Mouse (Mus musculus) gastrocnemius, postnatal 25 days (tissue): ENCODE measurements around the gene Prdm10. TPM values are rescaled to one million over a fixed set of nuclear protein-coding genes. Genes with fewer than 3 reads are reported as not detected.
A peak's percentile ranks its signal among the peaks of the same experiment; 100 is the strongest.

Source experiments
- DNase-seq: peaks from one replicate; pipeline ENCODE4 v3.0.0; 2022
- total RNA-seq, 2 experiments: library from RNA; stranded (reverse); gene quantifications; 1 replicate in 1 of 2; 2 replicates in 1 of 2; pipeline ENCODE4 v1.2.3; 2021

Prdm10 gene
- total RNA-seq, 2 experiments from 2014 or later, result 3.0 to 3.7 TPM

DNA sequence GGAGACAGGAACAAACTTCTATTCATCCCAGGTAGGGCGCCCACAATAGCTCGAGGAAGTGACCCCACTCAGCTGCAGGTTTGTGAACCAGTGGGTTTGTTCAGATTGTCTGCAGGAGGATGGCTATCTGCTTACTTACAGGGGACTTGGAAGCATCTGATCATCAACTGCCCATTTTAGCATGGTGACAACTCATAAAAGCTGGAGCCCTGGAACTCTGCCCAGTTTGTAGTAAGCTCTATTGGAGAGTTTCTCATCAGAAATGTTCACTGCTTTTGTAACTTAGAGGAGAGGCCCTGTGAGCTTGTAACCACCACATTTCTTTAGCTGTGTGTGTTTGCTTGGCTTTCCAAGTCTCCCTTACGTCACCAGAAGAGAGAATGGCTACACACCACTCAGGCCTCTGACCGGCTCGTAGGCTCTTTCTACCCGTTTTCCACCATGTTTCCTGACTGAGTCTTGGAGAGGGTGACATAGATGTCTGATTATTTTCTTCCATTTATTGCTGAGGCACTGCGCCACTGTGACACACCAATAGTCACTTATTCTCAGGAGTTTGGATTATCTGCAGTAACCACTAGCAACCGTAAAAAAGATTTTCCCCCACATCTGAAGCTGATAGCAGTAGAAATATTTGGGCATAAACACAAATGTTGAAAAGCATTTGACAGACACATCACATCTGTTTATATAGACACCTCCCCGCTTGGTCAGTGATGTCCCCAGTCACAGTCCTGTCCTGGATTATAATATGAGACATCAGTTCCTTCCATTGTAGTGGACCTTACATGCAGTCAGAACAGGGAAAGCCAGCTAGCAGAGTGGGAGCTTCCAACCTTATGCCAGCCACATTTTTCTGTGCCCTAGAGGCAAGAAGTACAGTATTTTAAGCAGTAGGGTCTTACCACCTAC is 83.6 kb downstream of the Prdm10 start:
- DNase-seq, result no peak

DNA sequence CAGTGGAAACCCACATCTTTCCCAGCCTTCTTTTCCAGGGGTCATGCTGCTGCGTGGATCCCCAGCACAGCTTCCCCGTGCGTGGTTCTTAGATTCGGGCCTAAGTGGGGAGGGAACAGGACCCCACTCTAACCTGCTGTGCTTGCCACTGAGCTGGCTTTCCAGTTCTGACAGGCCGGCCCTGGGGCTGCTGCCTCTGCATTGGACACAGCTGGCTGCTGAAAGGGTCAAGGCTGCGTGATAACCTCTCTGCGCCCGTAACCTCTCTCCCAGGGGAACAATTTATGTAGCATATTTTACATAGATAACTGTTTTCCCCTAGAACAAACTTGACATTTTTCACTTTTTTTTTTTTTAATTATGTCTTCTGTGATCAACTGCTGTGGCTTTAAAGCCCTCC is 84.7 kb downstream of the Prdm10 start:
- no peak for DNase-seq

DNA sequence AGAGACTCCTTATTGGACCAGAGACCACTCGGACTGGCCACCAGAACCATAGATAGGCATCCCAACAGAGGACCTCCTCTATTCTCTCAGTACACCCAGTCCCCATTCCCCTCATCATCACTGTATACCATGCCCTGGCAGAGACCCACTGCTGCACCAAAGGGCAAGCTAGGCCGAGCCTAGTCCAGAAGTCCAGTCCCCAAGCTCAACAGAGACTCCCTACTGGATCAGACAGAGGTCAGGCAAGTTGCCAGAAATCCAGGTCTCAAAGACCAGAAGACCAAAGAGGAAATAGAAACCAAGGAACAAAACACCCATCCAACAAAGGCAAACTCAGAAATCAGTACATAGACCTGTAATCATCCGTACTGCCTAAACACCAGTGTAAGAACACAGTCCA is 91.4 kb downstream of the Prdm10 start:
- no peak for DNase-seq

- no peak for DNase-seq
Measured at GRCm38 (mm10) chr9:31376661-31377060, 96.3 kb downstream of the Prdm10 start.

DNA sequence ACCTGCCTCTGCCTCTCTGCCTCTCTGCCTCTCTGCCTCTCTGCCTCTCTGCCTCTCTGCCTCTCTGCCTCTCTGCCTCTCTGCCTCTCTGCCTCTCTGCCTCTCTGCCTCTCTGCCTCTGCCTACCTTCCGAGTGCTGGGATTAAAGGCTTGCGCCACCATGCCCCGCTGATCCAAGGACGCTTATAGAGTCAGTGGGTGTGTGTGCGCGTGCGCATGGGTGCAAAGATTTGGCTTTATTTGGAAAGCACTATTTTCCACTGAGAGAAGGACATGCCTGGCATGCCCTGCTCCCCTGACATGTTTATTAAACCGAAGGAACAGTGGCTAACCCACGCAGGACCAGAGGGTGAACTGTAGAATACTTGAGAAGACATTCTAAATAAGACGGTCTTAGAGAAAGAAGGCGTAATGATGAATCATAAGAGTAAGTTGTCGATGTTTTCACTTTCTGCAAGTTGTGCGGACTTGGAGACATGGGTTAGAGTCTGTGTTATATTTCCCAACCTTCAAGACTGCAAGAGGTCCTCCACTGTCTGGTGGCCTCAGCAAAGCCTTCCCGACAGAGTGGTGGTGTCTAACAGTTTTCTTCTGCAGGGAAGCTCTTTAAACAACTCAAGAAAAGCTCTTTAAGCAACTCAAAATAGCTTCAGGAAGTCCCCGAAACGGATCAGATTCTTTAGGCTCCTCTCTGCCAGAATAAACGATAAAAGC is 104.6 kb downstream of the Prdm10 start:
- no peak for DNase-seq

- no peak for DNase-seq
Measured at GRCm38 (mm10) chr9:31385500-31385869, 105.1 kb downstream of the Prdm10 start.

- peak; percentile 93 for DNase-seq
Measured at GRCm38 (mm10) chr9:31385947-31386354, 105.6 kb downstream of the Prdm10 start, which contains the start of gene Nfrkb. Gene Nfrkb (plus strand): TSS chr9:31386192.

GRCm38 (mm10) chr9:31386368-31387180 is 106.2 kb downstream of the Prdm10 start:
- DNase-seq, result no peak

GRCm38 (mm10) chr9:31387206-31387605 is 106.9 kb downstream of the Prdm10 start:
- DNase-seq, result no peak

- DNase-seq, result peak; percentile 16
Measured at GRCm38 (mm10) chr9:31400441-31400840, 120.1 kb downstream of the Prdm10 start.

- no peak for DNase-seq
Measured at GRCm38 (mm10) chr9:31404311-31404710, 124.0 kb downstream of the Prdm10 start.

GRCm38 (mm10) chr9:31405217-31405616 is 124.9 kb downstream of the Prdm10 start:
- no peak for DNase-seq

DNA sequence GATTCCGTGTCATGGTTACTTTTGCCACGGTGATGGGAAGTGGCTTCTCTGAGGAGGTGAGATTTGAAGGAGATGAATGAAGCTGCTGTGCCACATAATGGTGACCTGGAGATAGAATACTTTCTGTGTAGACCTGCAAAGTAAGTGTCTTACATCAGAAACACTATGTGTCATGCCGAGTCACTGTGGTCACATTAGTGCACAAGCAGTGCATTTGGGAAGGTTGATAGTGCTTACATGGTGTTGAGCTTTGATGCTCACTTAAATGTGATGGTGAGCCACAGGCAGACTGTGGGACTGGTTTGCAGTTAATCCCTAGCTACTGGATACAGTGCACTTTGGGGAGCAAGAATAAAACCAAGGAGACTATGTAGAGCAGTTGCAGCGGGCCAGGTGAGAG is 131.8 kb downstream of the Prdm10 start:
- DNase-seq, result no peak

DNA sequence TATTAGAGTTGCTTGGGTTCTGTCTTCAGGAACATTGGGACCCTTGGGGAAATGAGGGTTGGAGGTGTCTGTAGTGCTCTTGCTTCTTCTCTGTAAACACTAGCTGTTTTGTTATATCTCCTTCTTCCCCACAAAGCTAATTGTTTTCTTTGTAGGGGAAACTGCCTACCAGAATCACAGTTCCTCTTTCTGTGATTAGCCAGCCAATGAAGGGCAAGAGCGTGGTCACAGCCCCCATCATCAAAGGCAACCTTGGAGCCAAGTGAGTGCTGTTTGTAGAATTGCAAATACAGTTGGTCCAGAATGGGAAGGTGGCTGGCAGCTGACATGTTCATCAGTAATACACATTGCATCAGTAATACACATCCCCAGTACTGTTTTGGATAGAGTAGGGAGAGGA is 138.5 kb downstream of the Prdm10 start:
- no peak for DNase-seq

DNA sequence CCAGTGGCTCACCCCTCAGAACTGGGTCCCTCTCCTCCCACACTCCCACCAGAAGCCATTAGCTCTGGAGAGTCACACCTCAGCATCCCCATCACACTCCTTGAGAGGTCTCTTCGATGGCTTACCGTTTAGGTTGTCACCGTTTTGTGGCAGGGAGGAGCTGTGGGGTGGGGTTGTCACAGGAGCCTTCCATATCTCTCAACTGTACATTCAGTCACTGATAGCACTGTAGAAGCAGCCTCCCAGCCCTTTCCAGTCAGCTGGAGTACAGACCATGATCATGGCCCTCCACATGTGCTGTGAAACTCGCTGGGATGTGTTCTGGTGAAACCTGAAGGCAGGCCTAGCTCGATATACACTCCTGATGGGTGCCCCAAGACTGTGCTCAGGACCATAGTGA is 141.8 kb downstream of the Prdm10 start:
- DNase-seq, result no peak

DNA sequence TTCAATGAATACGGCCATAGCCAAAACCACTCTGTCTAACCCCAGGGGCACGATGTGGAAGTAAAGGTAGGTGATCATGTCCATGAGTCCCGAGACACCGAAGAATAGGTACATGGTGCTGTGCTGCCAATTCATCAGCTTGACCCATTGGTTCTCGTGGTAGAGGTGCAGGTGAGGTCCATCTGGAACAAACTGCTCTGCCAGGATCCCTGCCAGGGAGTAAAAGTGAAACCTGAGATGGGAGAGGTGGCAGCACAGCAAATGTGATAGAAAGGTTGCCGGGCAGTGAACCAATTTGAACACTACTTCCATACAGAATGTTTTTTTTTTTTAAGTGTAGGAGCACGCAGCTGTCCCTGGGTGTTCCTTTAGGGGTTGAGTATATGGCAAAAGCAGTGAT is 148.6 kb downstream of the Prdm10 start:
- no peak for DNase-seq

DNA sequence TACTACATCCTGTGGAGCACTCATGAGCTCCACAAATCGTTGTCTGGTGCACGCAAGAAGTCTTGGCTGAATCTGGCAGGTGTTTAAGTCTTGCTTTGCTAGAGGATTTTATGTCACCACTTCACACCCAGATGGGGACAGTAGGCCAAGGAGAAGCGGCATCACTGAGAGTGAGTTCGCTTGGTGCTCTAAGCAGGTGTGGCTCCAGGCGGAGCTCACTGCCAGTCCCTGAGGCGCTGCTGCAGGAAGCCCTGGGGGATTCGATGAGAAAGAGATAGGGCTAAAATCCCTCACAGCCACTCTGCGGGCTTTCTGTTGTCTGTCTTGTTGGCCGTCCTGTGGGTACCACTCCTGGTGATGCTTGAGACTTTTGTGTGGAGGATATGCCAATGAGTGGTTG is 149.7 kb downstream of the Prdm10 start:
- DNase-seq, result no peak

Other genes starting within 250 kb of the Prdm10 start
- gene Zbtb44, start 249.9 kb upstream of the Prdm10 start, total RNA-seq, result 10 to 100 TPM; 52.3 to 58.9 TPM
- gene St14, start 148.7 kb upstream of the Prdm10 start, total RNA-seq, result under 1 TPM; 0.20 to 0.27 TPM
- gene Aplp2, start 68.7 kb upstream of the Prdm10 start, total RNA-seq, result 100 to 1,000 TPM; 105 to 124 TPM
- gene Nfrkb, start 105.7 kb downstream of the Prdm10 start, total RNA-seq, result 1 to 10 TPM; 8.0 to 8.6 TPM
- gene Tmem45b, start 183.9 kb downstream of the Prdm10 start, total RNA-seq, result 1 to 10 TPM in 1 of 2 experiments, not detected in 1; 5.5 TPM